Mouse (Mus musculus): ENCODE data around the gene Rap1gap2. TPM values are rescaled to one million over a fixed set of nuclear protein-coding genes. Genes with fewer than 3 reads are reported as not detected.

The Rap1gap2 gene
- polyA plus RNA-seq, 1 experiment: 8.9 TPM

GRCm38 (mm10) chr11:74499521-74500099 is 111.1 kb downstream of the Rap1gap2 start:
- H3K4me3 ChIP-seq (replicated peaks; ENCODE audit: extremely low read depth, low read depth, low read length): no peak overlapping the region
- DNase-seq: no peak
- WGBS: 69% methylated on average over 8 of the region's 8 CpGs
- H3K4me1 ChIP-seq (ENCODE audit: control insufficient read depth, insufficient read depth, low read length): no peaks in the 10 kb centered on the region
- no peak for TF ChIP-seq CTCF (IDR thresholded peaks at IDR 0.05; ENCODE audit: insufficient read depth, low read length)
- no peak for TF ChIP-seq POLR2A (IDR thresholded peaks at IDR 0.05; ENCODE audit: borderline replicate concordance, extremely low read depth, low read depth, low read length)

- peaks cover 2% of the 10 kb centered on the region for H3K4me1 ChIP-seq (ENCODE audit: control insufficient read depth, insufficient read depth, low read length)
- no peak for DNase-seq
- TF ChIP-seq POLR2A (IDR thresholded peaks at IDR 0.05; ENCODE audit: borderline replicate concordance, extremely low read depth, low read depth, low read length) (no peak), CTCF (IDR thresholded peaks at IDR 0.05; ENCODE audit: insufficient read depth, low read length) (no peak)
- no peak overlapping the region for H3K4me3 ChIP-seq (replicated peaks; ENCODE audit: extremely low read depth, low read depth, low read length)
- WGBS: 48% methylated on average over 3 of the region's 3 CpGs
Observed at GRCm38 (mm10) chr11:74499058-74499457, 111.7 kb downstream of the Rap1gap2 start.

GRCm38 (mm10) chr11:74496581-74496980 is 114.1 kb downstream of the Rap1gap2 start:
- 97% methylated on average over 3 of the region's 3 CpGs for WGBS
- Histone ChIP-seq H3K4me3 (replicated peaks; ENCODE audit: extremely low read depth, low read depth, low read length) (no peak overlapping the region), H3K4me1 (ENCODE audit: control insufficient read depth, insufficient read depth, low read length) (peaks cover 4% of the 10 kb centered on the region)
- no peak for DNase-seq
- TF ChIP-seq POLR2A (IDR thresholded peaks at IDR 0.05; ENCODE audit: borderline replicate concordance, extremely low read depth, low read depth, low read length) (no peak), CTCF (IDR thresholded peaks at IDR 0.05; ENCODE audit: insufficient read depth, low read length) (no peak)

GRCm38 (mm10) chr11:74493936-74494335 is 116.8 kb downstream of the Rap1gap2 start:
- DNase-seq: no peak
- Histone ChIP-seq H3K4me1 (ENCODE audit: control insufficient read depth, insufficient read depth, low read length) (peaks cover 4% of the 10 kb centered on the region), H3K4me3 (replicated peaks; ENCODE audit: extremely low read depth, low read depth, low read length) (no peak overlapping the region)
- TF ChIP-seq POLR2A (IDR thresholded peaks at IDR 0.05; ENCODE audit: borderline replicate concordance, extremely low read depth, low read depth, low read length) (no peak), CTCF (IDR thresholded peaks at IDR 0.05; ENCODE audit: insufficient read depth, low read length) (no peak)
- 40% methylated on average over 8 of the region's 8 CpGs for WGBS

- WGBS: 27% methylated on average over 11 of the region's 11 CpGs
- DNase-seq: peak; percentile 16
- Histone ChIP-seq H3K4me3 (replicated peaks; ENCODE audit: extremely low read depth, low read depth, low read length) (peak overlapping the region; percentile 52), H3K4me1 (ENCODE audit: control insufficient read depth, insufficient read depth, low read length) (peaks cover 4% of the 10 kb centered on the region)
- no peak for TF ChIP-seq CTCF (IDR thresholded peaks at IDR 0.05; ENCODE audit: insufficient read depth, low read length)
- TF ChIP-seq POLR2A (IDR thresholded peaks at IDR 0.05; ENCODE audit: borderline replicate concordance, extremely low read depth, low read depth, low read length): no peak
Observed at GRCm38 (mm10) chr11:74493172-74493862, 117.4 kb downstream of the Rap1gap2 start.

- TF ChIP-seq CTCF (IDR thresholded peaks at IDR 0.05; ENCODE audit: insufficient read depth, low read length): no peak
- no peak for TF ChIP-seq POLR2A (IDR thresholded peaks at IDR 0.05; ENCODE audit: borderline replicate concordance, extremely low read depth, low read depth, low read length)
- WGBS: 83% methylated on average over 4 of the region's 4 CpGs
- no peak for DNase-seq
- peaks cover 4% of the 10 kb centered on the region for H3K4me1 ChIP-seq (ENCODE audit: control insufficient read depth, insufficient read depth, low read length)
- no peak overlapping the region for H3K4me3 ChIP-seq (replicated peaks; ENCODE audit: extremely low read depth, low read depth, low read length)
Observed at GRCm38 (mm10) chr11:74491130-74491529, 119.6 kb downstream of the Rap1gap2 start.

- WGBS: 68% methylated on average over 5 of the region's 5 CpGs
- H3K4me3 ChIP-seq (replicated peaks; ENCODE audit: extremely low read depth, low read depth, low read length): no peak overlapping the region
- TF ChIP-seq POLR2A (IDR thresholded peaks at IDR 0.05; ENCODE audit: borderline replicate concordance, extremely low read depth, low read depth, low read length) (no peak), CTCF (IDR thresholded peaks at IDR 0.05; ENCODE audit: insufficient read depth, low read length) (no peak)
- peaks cover 4% of the 10 kb centered on the region for H3K4me1 ChIP-seq (ENCODE audit: control insufficient read depth, insufficient read depth, low read length)
- no peak for DNase-seq
Observed at GRCm38 (mm10) chr11:74489239-74489638, 121.5 kb downstream of the Rap1gap2 start.

- Histone ChIP-seq H3K4me1 (ENCODE audit: control insufficient read depth, insufficient read depth, low read length) (no peaks in the 10 kb centered on the region), H3K4me3 (replicated peaks; ENCODE audit: extremely low read depth, low read depth, low read length) (no peak overlapping the region)
- TF ChIP-seq POLR2A (IDR thresholded peaks at IDR 0.05; ENCODE audit: borderline replicate concordance, extremely low read depth, low read depth, low read length) (no peak), CTCF (IDR thresholded peaks at IDR 0.05; ENCODE audit: insufficient read depth, low read length) (no peak)
- 50% methylated on average over 3 of the region's 3 CpGs for WGBS
- no peak for DNase-seq
Observed at GRCm38 (mm10) chr11:74487952-74488351, 122.8 kb downstream of the Rap1gap2 start.

GRCm38 (mm10) chr11:74485435-74486217 is 125.1 kb downstream of the Rap1gap2 start:
- Histone ChIP-seq H3K4me3 (replicated peaks; ENCODE audit: extremely low read depth, low read depth, low read length) (no peak overlapping the region), H3K4me1 (ENCODE audit: control insufficient read depth, insufficient read depth, low read length) (no peaks in the 10 kb centered on the region)
- 70% methylated on average over 7 of the region's 7 CpGs for WGBS
- DNase-seq: no peak
- TF ChIP-seq POLR2A (IDR thresholded peaks at IDR 0.05; ENCODE audit: borderline replicate concordance, extremely low read depth, low read depth, low read length) (no peak), CTCF (IDR thresholded peaks at IDR 0.05; ENCODE audit: insufficient read depth, low read length) (no peak)
